Mouse (Mus musculus): ENCODE measurements around the gene Mroh2a.

Mroh2a gene

DNA sequence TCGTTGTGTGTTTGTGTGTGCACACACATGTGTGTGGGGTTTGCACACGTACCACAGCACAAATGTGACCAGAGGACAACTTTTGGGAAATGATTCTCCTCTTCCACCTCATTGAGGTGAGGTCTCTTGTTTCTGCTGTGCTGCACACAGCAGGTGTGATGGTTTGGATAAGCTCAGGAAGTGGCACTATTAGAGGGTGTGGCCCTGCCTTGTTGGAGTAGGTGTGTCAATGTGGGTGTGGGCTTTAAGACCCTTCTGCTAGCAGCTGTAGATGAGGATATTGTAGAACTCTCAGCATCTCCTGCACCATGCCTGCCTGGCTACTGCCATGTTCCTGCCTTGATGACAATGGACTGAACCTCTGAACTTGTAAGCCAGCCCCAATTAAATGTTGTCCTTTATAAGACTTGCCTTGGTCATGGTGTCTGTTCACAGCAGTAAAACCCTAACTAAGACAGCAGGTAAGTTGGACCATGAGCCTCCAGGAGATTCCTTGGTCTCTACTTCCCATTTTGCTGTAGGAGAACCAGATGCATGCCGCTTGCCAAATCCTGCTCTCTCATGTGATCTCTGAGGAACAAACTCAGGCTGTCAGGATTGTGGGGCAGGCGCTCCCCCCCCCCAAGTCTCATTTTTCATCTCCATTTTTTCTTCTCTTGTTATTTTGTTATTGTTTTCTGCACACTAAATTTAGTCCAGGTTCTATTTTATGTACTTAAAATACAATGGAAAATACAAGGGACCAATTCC is 69.6 kb downstream of the Mroh2a start:
- DNase-seq, result peak; percentile 90

DNA sequence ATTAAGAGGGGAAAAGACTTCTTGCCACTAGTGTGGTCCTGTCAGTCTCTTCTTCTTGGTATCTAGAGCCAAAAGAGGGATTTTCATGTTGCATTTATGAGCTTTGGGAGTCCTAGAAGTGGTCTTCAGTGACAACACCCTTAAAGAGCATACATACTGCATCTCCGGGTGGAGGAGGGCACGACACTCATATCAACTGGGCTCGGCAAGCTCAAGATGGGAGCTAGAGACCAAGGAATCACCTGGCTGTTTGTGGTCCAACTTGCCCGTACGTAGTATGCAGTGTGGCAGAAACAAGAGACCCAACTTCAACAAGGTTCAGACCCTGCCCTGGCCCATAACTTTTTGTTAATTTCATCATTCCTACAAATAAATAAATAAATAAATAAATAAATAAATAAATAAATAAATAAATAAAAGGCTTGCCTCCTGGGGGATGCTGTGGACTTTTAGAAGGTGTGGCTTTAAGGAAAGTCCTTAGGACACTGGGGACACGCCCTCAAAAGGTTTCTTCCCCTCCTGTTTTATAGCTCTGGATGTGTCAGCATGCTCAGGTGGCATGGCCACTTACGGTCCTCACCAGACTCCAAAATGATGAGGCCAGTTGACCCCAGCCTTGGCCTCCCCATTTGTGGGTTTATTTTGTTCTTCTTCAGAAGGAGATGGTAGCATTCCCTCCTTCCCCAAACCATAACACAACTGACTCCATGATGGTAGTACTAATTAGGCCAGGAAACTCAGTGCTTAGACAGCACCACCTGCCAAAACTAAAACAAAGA is 70.9 kb downstream of the Mroh2a start:
- DNase-seq, result peak; percentile 92

DNA sequence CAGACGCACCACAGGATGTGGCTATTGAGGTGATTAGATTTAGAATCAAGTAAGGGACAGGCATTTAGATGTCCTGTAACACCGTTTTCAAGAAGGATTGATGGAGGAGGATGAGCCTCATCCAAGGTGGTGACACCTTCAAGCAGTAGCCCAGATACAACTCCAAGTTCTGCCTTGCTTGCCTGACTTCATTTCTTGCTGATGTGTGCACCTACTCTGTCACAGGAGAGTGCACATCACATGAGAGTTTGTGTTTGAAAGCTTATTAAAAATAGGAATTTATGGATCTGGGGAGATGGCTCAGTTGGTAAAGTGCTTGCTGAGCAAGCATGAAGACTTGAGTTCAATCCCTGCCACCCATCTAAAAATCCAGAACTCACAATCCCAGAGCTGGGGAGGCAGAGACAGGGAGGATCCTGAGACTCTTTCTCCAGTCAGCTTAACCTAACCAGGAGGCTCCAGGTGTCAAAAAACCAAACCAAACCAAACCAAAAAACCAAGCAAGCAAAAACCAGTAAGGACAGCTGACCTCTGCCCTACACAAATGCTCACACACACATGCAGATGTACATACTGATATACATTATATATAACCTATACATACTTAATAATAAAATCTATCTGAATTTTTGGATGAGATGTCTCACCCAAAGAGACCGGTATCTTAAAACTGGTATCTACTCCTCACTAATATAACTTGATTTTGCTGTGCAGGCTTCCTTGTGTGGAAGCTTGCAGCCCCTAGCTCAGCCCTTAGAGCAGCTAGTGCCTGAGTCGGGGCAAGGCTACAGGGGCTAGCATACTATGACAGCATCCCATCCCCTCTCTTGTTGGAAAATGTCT is 72.1 kb downstream of the Mroh2a start:
- DNase-seq, result peak; percentile 79

DNA sequence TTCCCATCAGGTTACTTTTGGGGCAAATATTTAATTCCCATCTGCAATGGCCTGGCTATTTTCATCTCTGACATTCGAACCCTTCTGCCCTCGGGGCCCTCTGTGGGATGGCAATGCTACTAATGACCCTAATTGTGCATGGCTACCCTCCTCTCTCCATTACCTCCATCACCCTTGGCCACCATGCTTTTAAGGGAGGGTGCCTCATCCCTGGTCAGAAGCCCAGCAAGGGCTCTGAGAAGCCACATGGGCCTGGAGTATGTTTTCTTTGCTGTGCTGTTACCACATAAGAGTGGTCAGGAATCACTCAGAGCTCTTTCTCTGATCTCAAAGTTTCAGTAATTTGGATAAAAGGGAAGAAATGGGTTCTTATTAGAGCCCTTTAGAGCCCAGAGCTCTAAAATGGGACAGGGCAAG is 72.8 kb downstream of the Mroh2a start:
- peak; percentile 90 for DNase-seq

DNA sequence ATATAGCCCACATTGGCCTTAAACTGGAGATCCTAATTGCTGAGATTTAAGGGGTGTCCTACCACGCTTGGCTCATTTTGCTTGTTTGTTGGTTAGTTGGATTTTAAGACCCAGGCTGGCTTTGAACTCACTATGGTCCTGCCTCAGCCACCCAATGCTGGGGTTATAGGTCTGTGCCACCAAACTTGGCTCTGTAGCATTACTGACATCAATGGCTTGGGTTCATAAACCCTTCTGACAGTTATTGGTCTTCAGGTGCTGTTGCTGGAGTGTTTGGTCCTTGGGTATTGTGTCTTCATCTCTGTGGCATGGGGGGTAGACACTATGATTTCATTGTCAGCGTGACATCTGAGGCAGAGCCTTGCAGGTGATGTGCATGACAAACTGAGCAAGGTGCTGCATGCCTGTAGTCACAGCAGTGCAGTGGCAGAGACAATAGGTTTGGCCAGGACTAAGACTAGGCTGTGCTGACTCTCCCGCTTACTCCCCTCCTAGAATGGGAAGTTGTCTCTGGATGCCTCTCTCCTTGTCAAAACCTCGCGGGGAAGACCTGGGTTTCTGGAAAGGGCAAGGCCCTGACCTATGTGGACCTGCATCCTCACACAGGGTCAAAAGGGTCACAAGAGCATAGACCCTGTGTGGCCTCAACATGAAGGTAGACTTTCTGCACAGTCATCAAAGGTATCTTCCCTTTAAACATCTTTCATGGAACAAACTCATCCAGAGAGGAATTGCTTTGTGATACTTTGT is 73.7 kb downstream of the Mroh2a start:
- DNase-seq, result peak; percentile 94

DNA sequence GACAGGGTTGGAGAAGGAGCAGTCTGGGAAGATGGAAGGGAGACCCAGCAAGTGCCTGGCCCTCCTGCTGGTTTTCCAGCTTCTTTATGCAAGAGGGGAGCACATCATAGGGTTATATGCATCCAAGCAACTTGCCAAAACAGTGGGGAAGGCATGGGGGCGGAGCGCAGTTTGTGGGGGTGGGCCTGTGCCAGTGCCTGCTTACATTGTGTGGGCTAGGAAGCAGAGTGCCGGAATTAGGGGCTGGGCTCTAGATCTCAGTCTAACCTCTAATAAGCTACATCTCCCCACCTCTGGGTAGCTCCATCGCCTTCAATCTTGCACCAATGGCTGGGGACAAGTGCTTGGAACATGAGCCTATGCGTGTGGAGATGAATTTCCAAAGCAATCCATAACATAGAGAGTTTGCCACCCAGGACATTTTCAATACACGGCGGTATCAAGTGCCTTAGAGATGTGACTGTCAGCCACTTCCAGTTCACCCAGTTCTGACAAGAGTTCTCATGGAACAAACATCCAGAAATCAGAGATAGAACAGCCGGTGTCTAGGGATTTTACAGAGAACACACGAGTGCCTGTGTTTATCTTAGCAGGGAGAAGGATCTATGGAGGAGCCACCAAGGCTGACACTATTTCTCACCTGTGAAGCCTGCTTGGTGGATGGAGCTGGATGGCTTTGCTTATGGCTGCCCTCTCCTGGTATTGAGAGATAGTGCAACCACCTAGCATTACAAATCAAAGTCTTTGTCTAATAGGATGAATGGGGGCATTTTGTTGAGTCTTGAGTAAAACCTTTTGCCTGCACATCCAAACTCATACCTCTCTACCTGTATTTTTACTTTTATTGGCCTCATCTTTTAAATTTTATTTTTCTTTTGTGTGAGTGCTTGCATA is 74.6 kb downstream of the Mroh2a start:
- DNase-seq, result peak; percentile 92

DNA sequence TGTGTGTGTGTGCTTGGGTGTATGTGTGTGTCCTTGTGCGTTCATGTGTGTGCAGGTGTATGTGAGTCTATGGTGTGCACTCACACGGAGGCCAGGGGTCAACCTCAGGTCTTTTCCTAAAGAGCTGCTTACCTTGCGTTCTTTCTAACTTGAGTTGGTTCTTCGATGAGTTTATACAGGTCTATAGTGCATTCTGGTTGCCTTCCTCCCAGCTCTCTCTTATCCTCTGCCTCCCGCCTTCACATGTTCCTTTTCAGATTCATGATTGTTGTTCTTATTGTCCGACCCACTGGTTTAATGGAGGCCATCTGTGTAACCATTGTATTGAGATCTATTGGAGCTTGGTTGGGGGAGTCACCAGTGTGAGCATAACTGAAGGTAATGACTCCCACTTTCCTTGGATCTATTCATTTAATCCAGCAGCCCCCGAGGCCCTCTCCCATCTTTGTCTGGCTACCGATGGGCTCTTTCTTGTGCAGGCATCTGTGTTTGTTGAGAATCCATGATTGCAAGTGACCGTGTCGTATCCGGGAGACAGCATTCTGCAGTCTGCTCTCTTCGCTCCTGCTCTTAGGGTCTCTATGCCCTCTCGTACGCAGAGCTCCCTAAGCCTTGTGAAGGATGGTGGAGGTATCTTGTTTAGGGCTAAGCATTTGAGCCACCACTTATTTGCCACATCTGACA is 75.4 kb downstream of the Mroh2a start:
- peak; percentile 93 for DNase-seq

DNA sequence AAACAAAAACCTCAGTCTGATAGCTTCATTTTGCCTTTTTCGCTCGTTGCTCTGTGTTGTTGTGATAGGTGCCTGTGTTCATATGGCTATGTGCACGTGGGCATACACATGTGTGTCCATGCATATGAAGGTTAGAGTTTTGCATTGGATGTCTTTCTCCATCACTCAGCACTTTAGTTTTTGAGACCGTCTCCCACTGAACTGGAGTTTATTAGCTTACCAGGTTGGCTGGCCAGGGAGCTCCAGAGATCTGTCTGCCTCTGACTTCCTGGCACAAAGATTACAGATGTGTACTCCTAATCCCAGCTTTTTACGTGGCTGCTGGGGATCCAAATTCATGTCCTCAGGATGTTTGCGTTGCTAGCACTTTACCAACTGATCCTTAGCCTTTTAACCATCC is 77.0 kb downstream of the Mroh2a start:
- DNase-seq, result peak; percentile 93

DNA sequence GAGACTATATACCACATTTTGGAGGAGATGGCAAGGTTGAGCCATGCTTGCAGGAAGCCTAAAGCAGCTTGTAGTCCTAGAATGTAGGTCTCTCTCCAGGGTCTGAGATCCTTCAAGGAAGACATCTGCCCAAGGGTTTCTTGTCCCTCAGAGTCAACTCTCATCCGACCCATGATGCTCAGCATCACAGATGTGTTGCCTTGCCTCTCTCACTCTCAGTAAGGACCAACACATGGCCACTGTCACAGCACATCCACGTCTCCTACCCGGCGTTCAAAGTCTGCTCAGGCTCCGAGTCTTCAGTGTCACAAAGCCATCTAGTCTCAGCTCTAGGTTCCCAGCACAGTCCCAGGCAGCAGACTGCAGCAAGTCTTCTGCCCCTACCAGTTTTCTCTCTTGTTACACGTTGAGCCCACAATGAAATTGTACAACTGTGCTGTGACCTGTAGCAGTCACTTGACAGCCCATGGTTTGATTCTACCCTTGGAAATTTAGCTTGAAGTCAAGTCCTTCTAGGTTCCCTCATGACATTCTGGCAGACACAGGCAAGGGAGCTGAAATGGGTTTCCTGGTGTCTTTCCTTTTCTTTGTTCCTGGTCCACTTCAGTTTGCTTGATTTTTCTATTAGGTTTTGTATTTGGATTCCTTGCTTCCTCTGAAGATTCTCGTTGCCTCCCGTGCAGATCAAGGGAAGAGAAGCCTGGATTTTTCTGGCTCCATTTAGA is 77.6 kb downstream of the Mroh2a start:
- DNase-seq, result peak; percentile 88

DNA sequence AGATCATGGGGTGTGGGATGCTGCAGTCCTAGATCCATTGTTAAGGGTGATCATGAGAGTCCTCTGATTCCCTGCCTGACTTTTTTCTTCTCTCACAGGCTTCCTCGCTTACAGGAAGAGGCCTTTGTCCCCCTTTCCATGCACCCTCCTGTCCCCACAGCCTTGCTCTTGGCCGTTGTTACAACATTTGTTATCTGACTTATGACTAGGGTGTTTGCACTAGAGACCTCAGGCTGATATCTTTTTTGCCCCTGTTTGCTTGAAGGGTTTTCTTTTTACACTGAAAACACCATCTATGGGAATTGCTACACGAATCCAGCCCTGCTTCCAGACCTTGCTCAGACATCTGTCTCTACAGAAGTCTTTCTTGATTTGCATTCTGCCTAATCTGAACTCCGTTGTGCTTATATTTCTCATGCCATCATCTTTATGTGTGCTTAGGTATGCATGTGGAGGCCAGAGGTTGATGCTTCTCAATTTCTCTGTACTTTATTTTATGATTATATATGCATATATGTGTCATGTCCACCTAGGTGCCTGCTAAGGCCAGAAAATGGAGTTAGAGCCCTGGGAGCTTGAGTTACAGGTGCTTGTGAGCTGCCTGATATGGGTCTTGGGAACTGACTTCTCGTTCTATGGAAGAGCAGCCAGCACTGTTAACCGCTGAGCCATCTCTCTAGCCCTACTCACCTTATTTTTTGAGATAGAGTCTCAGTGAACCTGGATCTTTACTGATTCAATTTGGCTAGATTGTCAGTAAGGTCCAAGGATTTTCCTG is 78.4 kb downstream of the Mroh2a start:
- peak; percentile 87 for DNase-seq

DNA sequence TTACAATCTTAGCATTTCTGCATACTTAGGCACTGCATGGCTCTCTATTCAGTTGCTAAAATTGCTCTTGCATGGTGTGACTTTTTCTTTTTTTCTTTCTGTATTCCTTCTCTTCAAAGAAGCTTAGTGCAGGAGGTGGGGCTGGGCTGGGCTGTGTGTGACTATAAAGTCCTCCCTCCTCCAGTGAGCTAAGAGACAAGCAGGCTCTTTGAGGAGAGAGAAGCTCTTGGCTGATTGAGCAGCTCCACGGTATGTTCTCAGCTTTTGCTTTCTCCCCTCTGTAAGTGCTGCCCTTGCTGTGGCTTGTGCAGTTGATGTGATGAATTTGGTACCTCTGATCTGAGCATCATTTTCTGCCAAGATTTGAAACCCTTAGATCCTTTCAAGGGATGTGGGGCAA is 79.8 kb downstream of the Mroh2a start:
- DNase-seq, result peak; percentile 91

DNA sequence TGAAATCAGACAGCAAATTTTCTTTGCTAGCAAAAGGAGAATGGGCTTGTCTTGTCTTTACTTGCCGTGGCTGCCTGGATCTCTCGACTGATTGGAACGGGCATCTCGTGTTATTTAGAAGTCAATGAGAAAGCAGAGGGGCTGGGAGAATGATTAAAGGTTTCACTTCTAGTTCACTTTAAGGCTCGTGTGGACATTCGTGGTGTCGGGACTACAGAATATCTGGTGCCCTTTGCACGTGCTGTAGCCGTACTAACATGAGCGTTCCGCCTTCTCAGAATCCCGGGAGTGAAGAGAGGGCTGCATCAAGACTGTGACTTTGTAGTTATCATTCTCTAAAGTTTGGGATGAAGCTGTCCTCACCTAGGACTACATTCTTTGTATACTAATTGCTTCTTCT is 80.4 kb downstream of the Mroh2a start:
- peak; percentile 83 for DNase-seq

DNA sequence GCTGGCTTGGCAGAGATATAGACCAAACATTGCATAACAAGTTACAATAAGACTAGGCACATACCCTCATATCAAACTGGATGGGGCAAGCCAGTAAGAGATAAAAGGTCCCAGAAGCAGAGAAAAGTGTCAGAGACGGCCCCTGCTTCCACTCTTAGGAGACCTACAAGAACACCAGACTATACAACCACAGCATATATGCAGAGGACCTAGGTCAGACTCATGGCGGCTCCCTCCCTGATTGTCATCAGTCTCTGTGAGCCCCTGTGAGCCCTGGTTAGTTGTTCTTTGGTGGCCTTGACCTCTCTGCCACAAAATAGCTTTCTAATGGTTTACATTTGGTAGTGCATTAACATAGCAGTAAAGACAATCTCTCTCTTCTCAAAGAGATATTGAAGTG is 82.2 kb downstream of the Mroh2a start:
- DNase-seq, result peak; percentile 87

DNA sequence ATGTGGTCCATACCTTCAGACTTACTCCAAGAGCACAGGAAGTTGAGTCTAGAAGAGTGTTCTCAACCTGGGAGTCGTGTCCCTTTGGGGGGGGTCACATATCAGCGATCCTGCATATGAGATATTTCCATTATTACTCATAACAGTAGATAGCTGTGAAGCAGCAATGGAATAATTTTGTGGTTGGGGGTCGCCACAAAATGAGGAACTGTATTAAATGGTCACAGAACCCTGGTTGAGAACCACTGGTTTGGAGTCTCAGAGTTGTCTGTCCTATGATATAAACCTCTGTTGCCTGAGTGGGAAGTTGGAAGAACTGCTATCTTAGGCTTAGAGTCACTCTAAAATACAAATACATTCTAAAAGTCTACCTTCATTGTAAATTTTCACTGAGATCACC is 83.1 kb downstream of the Mroh2a start:
- DNase-seq, result peak; percentile 42

DNA sequence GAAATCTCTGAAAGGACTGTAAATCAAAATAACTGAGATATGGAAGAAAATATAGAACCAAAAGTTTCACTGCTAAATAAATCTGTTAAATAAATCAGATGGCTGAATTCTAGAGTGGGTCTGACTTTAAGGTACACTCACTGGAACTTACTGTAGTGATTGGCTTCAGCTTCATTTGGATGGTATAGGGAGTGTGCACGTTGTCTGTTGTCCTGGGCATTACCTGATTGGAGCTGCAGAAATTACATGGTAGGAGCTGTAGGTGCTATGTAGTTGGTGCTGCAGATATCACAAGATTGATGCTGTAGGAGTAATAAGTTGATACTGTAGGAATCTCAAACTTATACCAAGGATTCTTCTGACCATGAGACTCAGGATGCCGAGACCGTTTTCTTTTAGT is 83.6 kb downstream of the Mroh2a start:
- DNase-seq, result peak; percentile 79

Data from heart, adult 11 months (tissue).